ENCODE assay signal across 24 mouse cellular contexts in the genomic region with DNA sequence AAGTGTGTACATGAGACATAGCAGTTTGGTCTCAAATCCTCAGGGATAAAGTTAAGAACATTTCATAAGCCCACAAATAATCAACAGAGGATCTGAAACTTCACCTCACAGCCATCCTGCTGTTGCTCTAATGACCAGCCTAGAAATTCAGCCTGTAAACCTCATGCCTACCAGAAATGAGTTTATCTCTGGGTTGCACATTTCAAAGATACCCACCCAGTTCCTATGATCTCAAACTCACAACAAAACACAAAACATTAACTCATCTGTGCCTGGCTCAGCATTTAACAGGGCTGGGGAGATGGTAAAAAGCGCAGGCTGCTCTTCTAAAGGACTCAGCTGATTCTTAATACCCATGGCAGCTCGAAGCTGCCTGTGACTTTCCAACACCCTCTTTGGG. TPM values are rescaled to one million over a fixed set of nuclear protein-coding genes. Genes with fewer than 3 reads are reported as not detected.
DNase-seq lines count a peak whose midpoint lies in the region; ATAC-seq and TF ChIP-seq lines count a peak whose summit lies in the region.
"Had no signal": no experiment of that assay in that cellular context is flagged by ENCODE, and none has a peak within 500 bp of the region (broad histone marks: within the 10 kb centered on the region; RNA-seq: fewer than 3 reads in every experiment).

No protein-coding gene starts in this region.

- H3K4me1 ChIP-seq in stomach, embryonic 15.5 days: no peaks in the 10 kb centered on the region
- H3K4me1 ChIP-seq in stomach, postnatal 0 days (replicated peaks; ENCODE audit: control insufficient read depth, insufficient read depth): no peaks in the 10 kb centered on the region
- H3K4me1 ChIP-seq in liver, embryonic 16.5 days (ENCODE audit: control insufficient read depth, low read depth, low read length): peaks cover 24% of the 10 kb centered on the region
- H3K4me1 ChIP-seq in midbrain, embryonic 15.5 days: no peaks in the 10 kb centered on the region
- H3K4me1 ChIP-seq: embryonic facial prominence, embryonic 12.5 days; heart, embryonic 13.5 days; hindbrain, embryonic 13.5 days; limb, embryonic 15.5 days; midbrain, embryonic 12.5 days; neural tube, embryonic 12.5 days had no signal

- TF ChIP-seq CTCF in stomach, postnatal 0 days (IDR thresholded peaks at IDR 0.05; ENCODE audit: low read depth): no peak

- peaks cover 36% of the 10 kb centered on the region for H3K36me3 ChIP-seq in stomach, embryonic 15.5 days
- peaks cover 6% of the 10 kb centered on the region; the same call in 1 of the 2 replicates for H3K36me3 ChIP-seq in stomach, postnatal 0 days (ENCODE audit: control insufficient read depth, insufficient read depth, low read length)
- peaks cover 43% of the 10 kb centered on the region for H3K36me3 ChIP-seq in liver, embryonic 16.5 days (ENCODE audit: control insufficient read depth, insufficient read depth)
- H3K36me3 ChIP-seq in midbrain, embryonic 15.5 days (replicated peaks): peaks cover 16% of the 10 kb centered on the region; the same call in 1 of the 2 replicates

- no peak overlapping the region for H3K4me3 ChIP-seq in stomach, embryonic 15.5 days (replicated peaks)
- no peak overlapping the region for H3K4me3 ChIP-seq in stomach, postnatal 0 days (ENCODE audit: low read depth, low read length)
- H3K4me3 ChIP-seq in liver, embryonic 16.5 days (ENCODE audit: low read depth, low read length): no peak overlapping the region
- H3K4me3 ChIP-seq in midbrain, embryonic 15.5 days: no peak overlapping the region
- H3K4me3 ChIP-seq: embryonic facial prominence, embryonic 12.5 days; heart, embryonic 13.5 days; hindbrain, embryonic 13.5 days; limb, embryonic 15.5 days; midbrain, embryonic 12.5 days; neural tube, embryonic 12.5 days had no signal

- no peak for TF ChIP-seq EP300 in stomach, postnatal 0 days (optimal IDR thresholded peaks at IDR 0.05)

- 0 out of 2 replicates have a peak, but pooled peaks have one; percentile 6 for ATAC-seq in stomach, embryonic 15.5 days (ENCODE audit: insufficient read depth, low FRiP score, low read depth)
- ATAC-seq in stomach, postnatal 0 days (ENCODE audit: low FRiP score, low TSS enrichment): no peak
- ATAC-seq in liver, embryonic 16.5 days (ENCODE audit: low read depth): peak; percentile 75
- no peak for ATAC-seq in midbrain, embryonic 15.5 days (replicated peaks)
- ATAC-seq: forebrain, embryonic 14.5 days; inflammation-experienced regulatory T-cells, adult 6 months had no signal

- 94% methylated on average over 2 of the region's 2 CpGs for WGBS in stomach, embryonic 15.5 days
- 90% methylated on average over 2 of the region's 2 CpGs for WGBS in stomach, postnatal 0 days
- WGBS in liver, embryonic 16.5 days (ENCODE audit: insufficient replicate concordance): 47% methylated on average over 2 of the region's 2 CpGs
- 95% methylated on average over 2 of the region's 2 CpGs for WGBS in midbrain, embryonic 15.5 days

- H3K9me3 ChIP-seq in stomach, embryonic 15.5 days: no peaks in the 10 kb centered on the region
- H3K9me3 ChIP-seq in stomach, postnatal 0 days (ENCODE audit: control insufficient read depth, low read length): no peaks in the 10 kb centered on the region
- no peaks in the 10 kb centered on the region for H3K9me3 ChIP-seq in liver, embryonic 16.5 days (replicated peaks; ENCODE audit: control insufficient read depth, low read length)
- H3K9me3 ChIP-seq in midbrain, embryonic 15.5 days: no peaks in the 10 kb centered on the region
- H3K9me3 ChIP-seq: embryonic facial prominence, embryonic 12.5 days; heart, embryonic 13.5 days; hindbrain, embryonic 13.5 days; limb, embryonic 15.5 days; midbrain, embryonic 12.5 days; neural tube, embryonic 12.5 days had no signal

- no peak overlapping the region for H3K27ac ChIP-seq in stomach, embryonic 15.5 days
- no peak overlapping the region for H3K27ac ChIP-seq in stomach, postnatal 0 days (replicated peaks)
- H3K27ac ChIP-seq in liver, embryonic 16.5 days (ENCODE audit: low read length): peak overlapping the region; percentile 83
- no peak overlapping the region for H3K27ac ChIP-seq in midbrain, embryonic 15.5 days
- H3K27ac ChIP-seq: embryonic facial prominence, embryonic 12.5 days; heart, embryonic 13.5 days; hindbrain, embryonic 13.5 days; limb, embryonic 15.5 days; macrophage; midbrain, embryonic 12.5 days; neural tube, embryonic 12.5 days had no signal

- no peaks in the 10 kb centered on the region for H3K27me3 ChIP-seq in stomach, embryonic 15.5 days (replicated peaks)
- H3K27me3 ChIP-seq in stomach, postnatal 0 days (ENCODE audit: control insufficient read depth, insufficient read depth, low read length): no peaks in the 10 kb centered on the region
- H3K27me3 ChIP-seq in liver, embryonic 16.5 days (ENCODE audit: control insufficient read depth, insufficient read depth, low read depth, low read length): no peaks in the 10 kb centered on the region
- H3K27me3 ChIP-seq in midbrain, embryonic 15.5 days (replicated peaks): no peaks in the 10 kb centered on the region
- H3K27me3 ChIP-seq: embryonic facial prominence, embryonic 12.5 days; heart, embryonic 13.5 days; hindbrain, embryonic 13.5 days; limb, embryonic 15.5 days; midbrain, embryonic 12.5 days; neural tube, embryonic 12.5 days had no signal

- H3K4me2 ChIP-seq in stomach, embryonic 15.5 days: no peak overlapping the region
- H3K4me2 ChIP-seq in stomach, postnatal 0 days (replicated peaks; ENCODE audit: low read depth): no peak overlapping the region
- peak overlapping the region; percentile 8; the same call in 1 of the 2 replicates for H3K4me2 ChIP-seq in liver, embryonic 16.5 days (ENCODE audit: low read depth, low read length)
- no peak overlapping the region for H3K4me2 ChIP-seq in midbrain, embryonic 15.5 days
- H3K4me2 ChIP-seq: embryonic facial prominence, embryonic 12.5 days; heart, embryonic 13.5 days; hindbrain, embryonic 13.5 days; limb, embryonic 15.5 days; midbrain, embryonic 12.5 days; neural tube, embryonic 12.5 days had no signal

- H3K9ac ChIP-seq in stomach, embryonic 15.5 days: no peak overlapping the region
- H3K9ac ChIP-seq in stomach, postnatal 0 days (ENCODE audit: low read length): no peak overlapping the region
- no peak overlapping the region for H3K9ac ChIP-seq in liver, embryonic 16.5 days (ENCODE audit: low read depth, low read length)
- H3K9ac ChIP-seq in midbrain, embryonic 15.5 days: no peak overlapping the region
- H3K9ac ChIP-seq: embryonic facial prominence, embryonic 12.5 days; heart, embryonic 13.5 days; hindbrain, embryonic 13.5 days; limb, embryonic 15.5 days; midbrain, embryonic 12.5 days; neural tube, embryonic 12.5 days had no signal

- no peak for DNase-seq in stomach, postnatal 0 days (ENCODE audit: low spot score)
- DNase-seq in liver: peak; percentile 23
- DNase-seq in retina, postnatal 1 day: no peak
- no peak for DNase-seq in cerebellum, postnatal 25 days
- DNase-seq: adrenal gland, postnatal 25 days; cerebellum, adult 11-12 months; cerebellum, postnatal 10 days; kidney, adult 2 months; kidney, postnatal 10 days; left cerebral cortex, postnatal 4 days; thymus, adult 18-20 months; thymus, postnatal 36 days had no signal

RNA-seq across cellular contexts. Expression of a gene that starts 11.0 kb away (rescaled TPM):
- polyA plus RNA-seq in stomach, embryonic 15.5 days (2015; fragmentation: Nextera tagmentation; extraction: Ambion mirVana): 8.0 TPM in 2 replicates
- 15.8 and 16.4 TPM in 2 replicates for polyA plus RNA-seq in stomach, postnatal 0 days (2015; fragmentation: Nextera tagmentation; extraction: Ambion mirVana)
- 0.72 and 1.1 TPM in 2 replicates for polyA plus RNA-seq in liver, embryonic 16.5 days (2015; fragmentation: Nextera tagmentation; extraction: Ambion mirVana)
- 3.7 and 3.8 TPM in 2 replicates for polyA plus RNA-seq in midbrain, embryonic 15.5 days (2015; fragmentation: Nextera tagmentation; extraction: Ambion mirVana)
- polyA plus RNA-seq: inflammation-experienced regulatory T-cells, adult 6 months; macrophage had no signal

RNA-seq across cellular contexts. Expression of a gene that starts 23.9 kb away (rescaled TPM):
- 62.5 and 65.3 TPM in 2 replicates for polyA plus RNA-seq in stomach, embryonic 15.5 days (2015; fragmentation: Nextera tagmentation; extraction: Ambion mirVana)
- 67.0 and 93.9 TPM in 2 replicates for polyA plus RNA-seq in stomach, postnatal 0 days (2015; fragmentation: Nextera tagmentation; extraction: Ambion mirVana)
- polyA plus RNA-seq in liver, embryonic 16.5 days (2015; fragmentation: Nextera tagmentation; extraction: Ambion mirVana): 40.9 and 41.7 TPM in 2 replicates
- polyA plus RNA-seq in midbrain, embryonic 15.5 days (2015; fragmentation: Nextera tagmentation; extraction: Ambion mirVana): 24.2 and 27.1 TPM in 2 replicates

Comparison
In these comparisons a context has a peak if more than half of its experiments do, and no peak if none do; other contexts are left out.
1. ATAC-seq: peak in stomach, embryonic 15.5 days (single experiment) and liver, embryonic 16.5 days (single experiment); none in stomach, postnatal 0 days (single experiment) and midbrain, embryonic 15.5 days (single experiment).